Mouse (Mus musculus) urinary bladder, postnatal 14 days (tissue): ENCODE measurements around the gene Pax8.

Experiments
- DNase-seq: peaks from one replicate; pipeline ENCODE4 v3.0.0; 2021; ENCODE audit warnings: low spot score

The Pax8 gene

DNA sequence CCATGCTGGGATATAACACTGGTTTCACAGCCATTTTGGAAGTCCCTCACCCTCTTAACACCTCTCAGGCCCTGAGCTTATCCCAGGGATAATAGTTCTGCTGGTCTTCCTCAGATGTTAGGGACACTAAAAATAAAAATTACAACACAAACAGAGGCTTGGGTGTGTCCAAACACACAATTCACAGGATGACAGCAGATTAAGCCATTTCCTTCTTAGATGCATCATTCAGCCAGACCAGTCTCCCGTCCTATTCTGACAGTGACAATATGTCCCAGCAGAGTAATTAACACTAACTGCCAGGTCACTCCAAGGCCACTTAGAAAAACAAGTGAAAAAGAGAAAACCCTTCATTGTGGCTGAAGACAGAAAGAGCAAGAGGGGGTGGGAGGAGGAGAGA, 8.2 kb downstream of the Pax8 start:
- DNase-seq, result no peak

DNA sequence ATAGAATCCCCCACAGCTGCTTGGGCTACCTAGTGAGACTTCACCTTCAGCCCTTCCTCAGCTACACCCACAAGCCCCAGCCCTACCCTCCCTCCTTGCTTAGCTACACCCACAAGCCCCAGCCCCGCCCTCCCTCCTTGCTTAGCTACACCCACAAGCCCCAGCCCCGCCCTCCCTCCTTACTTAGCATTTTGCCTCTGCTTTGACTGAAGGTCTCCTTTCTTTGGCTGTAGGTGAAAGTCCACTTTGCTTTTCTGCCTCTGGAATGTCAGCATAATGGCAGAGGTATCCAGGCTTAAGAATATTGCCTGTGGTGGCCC, 14.6 kb downstream of the Pax8 start:
- no peak for DNase-seq

DNA sequence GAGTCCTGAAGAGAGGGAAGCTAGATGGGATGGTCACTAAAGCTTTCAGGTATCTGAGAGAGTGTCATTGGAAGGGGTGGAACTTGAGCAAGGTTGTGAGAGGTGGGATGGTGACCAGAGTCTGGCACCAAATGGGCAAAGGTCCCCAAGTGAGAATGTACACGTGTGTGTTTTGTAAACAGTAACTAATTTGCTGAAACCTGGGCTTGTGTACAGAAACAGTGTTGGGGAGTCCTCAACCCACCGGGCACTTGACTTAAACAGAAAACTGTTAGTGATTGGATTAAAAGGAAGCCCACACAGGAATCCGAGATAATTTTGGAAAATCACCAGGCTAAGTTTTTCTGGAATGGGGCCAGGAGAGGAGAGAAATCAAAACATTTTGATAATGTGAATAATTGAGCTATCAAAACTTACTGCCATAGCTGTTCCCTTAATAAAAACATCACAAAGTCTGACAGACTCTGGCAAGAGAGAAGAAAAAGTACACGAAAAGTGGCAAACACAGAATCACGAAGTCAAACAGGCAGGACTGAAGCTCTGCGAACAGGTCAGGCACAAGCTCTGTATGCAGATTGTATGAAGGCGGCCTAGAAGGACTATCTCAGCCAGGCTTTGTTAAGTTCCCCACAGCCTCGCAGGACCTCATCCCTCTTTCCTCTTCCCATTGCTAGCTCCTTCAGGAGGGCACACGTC, 15.1 kb downstream of the Pax8 start:
- no peak for DNase-seq

DNA sequence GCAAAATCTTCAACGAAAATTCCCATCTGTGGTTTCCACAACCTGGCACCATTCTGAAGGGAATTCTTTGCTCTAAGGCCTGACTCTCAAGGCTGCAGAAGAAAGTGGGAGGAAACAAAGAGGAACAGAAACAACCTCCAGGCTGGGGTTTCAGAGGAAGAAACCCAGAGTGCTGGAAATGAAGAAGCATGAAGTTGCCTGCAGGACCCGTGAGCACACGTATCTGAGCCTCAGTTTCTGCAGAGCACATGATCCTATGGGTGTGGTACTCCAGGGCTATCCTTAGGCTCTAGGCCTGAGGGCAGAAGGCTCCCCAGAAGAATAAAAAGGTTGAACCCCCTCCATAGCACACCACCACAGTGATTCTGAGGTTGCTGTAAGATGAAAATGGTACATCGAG, 18.6 kb downstream of the Pax8 start:
- no peak for DNase-seq

DNA sequence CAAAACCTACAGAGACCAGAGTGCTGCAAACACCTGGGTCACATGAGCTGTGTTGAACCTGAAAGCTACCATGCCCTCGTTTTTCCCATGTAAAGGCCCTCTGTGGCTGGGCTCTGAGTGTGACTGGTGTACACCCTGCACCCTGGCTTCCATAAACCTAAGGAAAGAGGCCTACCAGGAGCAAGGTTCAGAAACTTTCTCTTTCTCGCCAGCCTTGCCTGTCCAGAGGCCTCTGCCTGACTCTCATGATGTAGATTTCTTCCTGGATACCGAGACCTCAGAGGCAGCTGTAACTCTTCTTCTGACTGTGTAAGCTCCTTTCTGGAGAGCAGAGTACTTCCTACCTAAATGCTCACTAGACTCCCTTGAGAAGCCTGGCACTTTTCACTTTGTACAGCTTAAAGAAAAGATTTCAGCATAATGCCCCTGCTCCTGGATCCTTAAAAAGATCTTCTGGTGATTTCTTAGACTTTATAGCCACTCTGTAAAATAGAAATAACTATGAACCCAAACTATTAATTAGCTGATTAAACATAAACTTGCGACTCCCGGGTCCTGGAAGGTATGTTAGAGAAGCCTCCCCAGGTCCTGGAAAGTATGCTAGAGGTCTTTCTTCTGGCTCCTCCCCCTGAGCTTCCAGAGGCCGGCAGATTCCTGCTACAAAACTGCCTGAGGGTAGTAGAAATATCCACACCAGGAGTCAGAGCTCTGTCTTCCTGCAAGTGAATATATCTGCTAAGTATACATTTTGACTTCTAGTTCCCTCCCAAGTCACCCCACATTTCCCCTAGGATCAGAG, 20.1 kb downstream of the Pax8 start:
- DNase-seq, result no peak

DNA sequence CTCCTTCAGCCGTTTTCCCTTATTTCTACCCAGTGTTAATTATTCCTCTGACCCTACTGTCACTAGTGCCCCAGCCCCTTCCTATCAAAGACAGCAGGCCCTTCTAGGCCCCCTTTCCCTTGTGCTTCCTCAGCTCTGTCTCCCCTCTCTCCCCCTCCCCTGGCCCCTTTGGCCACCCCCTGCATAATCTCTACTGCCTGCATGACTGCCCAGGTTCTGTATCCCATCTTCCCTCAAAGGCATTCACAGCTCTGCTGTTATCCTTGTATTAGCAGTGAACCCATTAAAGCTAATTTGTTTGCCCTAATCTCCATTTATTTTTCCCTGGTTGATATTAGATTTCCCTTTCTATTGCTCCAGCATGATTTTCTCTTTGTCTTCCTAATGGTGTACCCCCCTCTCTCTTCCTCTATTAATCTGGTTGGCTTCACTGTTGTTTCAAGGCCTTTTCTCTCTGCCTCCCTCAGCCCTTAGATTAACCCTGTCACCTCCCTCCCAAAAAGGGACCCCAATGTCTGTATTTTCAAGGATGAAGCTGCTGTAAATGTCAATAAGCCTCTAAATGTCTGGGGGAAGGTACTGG, 20.9 kb downstream of the Pax8 start:
- no peak for DNase-seq

DNA sequence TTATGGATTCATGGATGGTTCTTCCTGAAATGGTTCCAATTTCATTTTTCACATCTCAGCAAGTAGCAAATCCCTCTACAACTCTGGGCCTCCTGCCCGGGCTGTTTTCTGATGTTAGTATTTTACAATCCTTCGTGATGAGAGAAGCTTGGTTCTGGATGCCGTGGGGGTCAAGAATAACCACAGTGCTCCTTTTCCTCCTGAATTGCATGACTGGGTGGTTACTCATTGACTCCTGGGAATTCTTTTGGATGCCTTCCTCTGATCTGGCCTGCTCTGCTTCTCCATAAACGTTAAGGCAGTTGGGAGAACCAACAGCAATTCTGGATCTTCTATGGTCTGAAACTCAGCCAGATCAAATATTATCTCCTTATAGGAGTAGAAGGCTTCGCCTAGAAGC, 22.2 kb downstream of the Pax8 start:
- peak; percentile 11 for DNase-seq

DNA sequence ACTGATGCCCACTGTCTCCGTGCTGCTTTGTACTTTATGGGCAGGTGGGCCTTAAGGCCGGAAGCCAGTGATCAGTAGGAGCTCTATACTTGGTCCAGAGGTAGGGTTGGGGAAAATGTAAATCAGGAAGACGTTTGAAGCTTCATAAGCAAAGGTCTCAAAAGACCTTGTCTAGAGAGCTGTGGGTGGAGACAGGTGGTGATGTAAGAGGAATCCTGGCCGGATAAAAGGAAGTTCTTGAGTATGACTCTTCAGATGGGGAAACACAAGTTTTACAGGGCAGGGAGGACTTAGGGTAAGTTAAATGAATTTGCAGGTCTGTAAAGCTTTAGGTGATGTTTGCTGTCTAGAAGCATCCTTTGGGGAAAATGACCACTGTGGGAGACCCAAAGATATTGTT, 26.3 kb downstream of the Pax8 start:
- DNase-seq, result no peak

DNA sequence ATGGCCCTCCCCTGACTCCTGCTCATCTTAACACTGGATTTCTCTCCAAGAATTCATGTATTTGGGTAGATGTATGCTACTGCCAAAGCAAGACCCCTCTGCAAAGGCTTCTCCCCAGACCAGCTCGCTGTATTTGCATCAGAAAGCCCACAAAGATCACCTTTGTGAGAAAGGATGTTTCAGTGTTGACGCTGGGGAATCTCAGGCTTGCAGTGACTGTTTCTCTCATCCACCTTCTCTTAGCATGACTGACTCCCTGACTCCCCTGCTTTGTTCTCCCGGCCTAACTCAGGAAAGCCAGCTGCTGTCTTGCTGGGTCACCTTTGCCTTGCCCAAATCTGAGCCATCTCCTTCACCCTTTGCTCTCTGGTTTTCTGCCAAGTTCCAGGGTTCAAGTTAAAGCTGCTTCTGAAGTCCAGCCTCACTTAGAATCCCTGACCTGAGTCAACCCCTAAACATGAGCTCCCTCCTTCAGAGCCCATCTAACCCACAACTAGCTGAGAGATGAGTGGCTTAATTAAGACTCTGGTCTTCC, 32.1 kb downstream of the Pax8 start:
- no peak for DNase-seq

DNA sequence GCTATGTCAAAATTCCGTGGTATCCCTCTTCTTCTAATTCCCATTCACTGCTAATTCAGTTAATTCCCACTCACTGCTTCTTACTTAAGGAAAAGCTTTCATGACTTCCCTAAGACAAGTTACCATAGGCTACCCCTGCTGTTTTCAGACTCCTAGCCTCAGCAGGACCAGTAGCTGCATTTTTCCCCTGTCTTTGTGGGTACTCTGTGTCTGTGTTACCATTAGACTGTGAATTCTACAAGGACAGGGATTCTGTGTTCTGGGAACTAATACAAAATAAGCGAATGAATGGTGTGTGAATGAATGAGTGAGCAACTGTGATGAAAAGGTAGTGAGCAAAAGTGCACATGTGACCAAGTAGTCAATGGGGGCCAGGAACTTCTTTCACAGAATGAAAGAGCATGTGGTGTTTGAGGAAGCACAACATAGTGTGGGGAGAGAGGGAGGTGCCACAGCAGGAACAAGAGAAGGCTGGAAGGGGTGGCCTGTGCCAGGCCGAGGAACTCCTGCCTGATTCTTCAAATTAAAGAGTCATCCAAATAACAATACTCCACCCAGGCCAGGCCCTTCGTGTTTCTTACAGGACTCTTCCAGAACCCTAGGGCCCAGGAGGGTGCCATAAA, 33.0 kb downstream of the Pax8 start:
- DNase-seq, result no peak

DNA sequence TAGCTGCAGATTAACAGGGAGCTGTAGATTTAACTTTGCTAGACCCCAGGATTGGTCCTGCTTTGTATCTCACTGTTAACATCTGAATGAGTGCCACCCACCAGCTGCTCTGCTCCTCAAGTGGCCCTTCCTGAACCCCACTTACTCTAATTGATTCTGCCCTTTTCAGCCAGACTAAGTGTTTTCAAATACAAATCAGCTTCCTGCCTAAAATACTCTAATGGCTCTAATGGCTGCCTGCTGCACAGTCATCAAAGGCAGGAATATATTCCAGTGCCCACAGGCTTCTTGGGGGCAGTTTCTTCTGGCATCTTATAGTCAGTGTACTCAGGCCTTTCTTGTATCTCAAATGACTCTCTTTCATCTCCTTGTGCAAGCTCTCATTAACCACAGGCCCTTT, 33.5 kb downstream of the Pax8 start:
- DNase-seq, result no peak

DNA sequence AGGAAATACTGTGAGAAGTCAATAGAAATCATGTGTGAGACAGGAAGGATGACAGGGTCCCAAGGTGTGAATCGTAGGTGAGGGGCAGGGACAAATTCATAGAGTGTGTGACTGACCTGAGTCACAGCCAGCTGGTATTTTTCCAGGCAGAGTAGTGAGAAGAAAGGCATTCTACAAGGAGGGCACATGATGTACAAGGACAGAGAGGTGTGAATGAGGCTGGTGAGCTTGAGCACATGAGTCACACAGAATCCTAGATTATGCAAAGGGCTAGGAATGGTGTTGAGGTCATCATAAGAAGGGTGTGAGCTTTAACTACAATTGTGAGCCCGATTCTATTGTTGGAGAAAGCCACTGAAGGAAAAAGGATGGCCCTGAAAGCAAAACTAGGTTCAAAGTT, 35.3 kb downstream of the Pax8 start:
- no peak for DNase-seq

DNA sequence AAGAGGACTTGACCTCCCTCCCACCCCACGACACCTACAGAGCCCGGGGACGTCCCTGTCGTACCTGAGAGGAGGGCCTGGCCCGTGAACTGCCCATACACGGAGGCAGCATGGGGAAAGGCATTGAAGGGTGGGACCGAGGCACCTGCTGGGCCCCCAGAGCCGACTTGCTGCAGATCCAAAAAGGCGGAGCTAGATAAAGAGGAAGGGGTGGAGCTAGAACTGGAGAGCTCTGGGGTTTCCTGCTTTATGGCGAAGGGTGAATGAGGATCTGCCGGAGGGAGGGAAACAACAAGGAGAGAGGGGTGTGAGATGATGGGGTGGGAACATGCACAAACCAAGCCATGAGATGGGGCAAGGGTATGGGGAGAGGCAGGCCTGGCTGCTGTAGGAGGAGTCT, 39.7 kb downstream of the Pax8 start:
- no peak for DNase-seq

DNA sequence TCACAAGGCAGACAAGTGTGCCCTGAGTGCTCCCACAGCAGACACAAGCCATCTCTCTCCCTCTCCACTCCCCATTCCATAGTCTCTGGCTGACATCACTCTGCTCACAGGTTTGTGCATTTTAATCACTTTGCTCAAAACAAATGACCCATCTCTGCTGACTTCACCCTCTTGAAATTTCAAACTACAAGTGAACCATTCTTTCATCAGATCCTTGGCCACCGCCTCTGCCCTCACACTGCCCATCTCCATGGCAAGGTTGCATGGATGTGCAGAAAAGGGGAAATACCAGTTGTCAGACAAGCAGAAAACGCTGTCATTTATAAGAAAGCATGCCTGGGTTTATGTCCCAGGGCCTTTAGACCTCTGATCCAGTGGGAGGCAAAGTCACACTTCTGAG, 40.7 kb downstream of the Pax8 start:
- DNase-seq, result no peak

DNA sequence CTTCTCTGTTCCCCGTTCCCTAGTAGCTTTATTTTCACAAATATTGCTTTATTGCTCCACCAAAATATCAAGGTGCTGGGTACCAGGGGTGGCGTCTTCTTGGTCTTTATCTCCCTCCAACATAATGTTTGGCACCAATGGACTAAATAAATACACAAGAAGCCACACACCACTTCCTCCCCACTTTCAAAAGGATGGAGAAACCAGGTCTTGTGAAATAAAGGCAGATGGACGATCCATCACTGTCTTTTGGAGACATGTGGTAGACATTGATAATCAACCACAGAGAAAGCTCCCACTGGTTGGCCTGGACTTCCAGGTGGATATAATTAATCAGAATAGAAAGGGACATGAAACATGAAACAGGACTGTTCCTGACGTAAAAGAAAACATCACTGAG, 45.6 kb downstream of the Pax8 start:
- DNase-seq, result no peak

DNA sequence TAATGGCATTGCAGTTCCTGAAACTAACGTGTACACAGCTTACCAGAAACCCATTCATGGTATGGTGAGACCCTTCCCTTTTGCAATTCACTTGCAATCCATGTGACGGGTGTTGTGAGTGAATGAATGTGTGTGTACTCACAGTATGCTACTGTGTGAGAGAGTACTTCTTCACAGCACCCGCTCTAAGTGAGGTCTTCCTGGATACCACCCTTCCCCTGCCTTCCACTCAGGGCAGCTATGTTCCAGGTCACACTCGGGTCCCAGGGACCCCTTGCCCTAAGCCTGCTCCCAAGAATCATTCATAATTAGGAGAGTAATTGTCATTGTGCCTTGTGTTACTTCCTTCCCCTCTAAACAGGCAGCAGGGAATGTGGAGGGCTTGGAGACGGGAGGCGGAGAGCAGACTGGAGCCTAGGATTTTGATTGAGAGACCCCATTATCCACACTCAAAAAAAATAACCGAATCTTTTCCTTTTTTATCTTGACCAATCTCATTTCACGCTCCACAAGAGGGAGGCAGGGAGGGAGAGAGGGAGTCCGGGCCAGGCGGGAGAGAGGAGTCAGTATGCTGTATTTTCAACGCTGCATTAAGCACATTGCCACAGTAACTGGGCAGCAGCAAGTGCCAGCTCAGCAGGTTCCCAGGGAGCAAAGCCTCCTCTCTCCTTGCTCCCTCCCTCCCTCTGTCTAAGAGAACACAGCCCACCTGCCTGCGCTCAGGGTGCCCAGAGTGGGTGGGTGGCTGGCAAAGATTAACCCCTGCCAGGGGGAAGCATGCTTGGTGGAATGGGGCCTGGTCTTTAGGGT, 47.3 kb downstream of the Pax8 start:
- DNase-seq, result no peak

DNA sequence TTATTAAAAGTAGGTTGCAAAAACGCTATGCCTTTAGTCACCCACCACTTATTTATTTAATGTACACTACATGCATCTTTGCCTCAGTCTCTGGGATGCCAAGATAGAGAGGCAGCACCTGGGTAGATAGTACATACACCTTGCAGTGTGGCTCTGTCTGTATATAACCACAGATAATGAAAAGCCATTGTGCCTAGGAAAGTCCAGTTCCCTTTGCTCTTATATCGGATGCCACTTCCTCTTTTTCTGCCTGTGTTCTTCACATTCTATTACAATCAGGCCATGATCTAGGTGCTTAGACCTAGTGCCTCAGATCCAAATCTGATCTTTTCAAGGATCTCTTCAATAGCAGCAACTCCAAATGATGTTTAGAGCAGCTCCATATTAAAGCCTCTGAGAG, 49.8 kb downstream of the Pax8 start:
- no peak for DNase-seq

DNA sequence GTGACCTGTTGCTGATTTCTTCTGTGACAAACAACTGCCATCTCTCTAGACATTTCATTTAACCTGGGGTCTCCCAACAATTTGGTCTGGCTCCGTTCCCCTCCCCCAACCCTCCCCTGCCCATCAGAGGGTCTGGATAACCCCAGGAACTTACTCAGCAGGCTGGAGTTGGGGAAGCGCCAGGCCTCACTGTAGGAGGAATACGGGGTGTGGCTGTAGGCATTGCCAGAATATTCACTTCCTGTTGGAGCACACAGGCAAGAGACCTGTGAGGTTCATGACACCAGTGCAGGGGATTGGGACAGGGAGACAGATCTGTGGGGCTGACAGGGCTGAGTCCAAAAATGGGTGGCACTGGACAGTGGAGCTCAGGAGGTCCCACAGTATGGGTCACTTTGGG, 52.6 kb downstream of the Pax8 start:
- DNase-seq, result peak; percentile 25

DNA sequence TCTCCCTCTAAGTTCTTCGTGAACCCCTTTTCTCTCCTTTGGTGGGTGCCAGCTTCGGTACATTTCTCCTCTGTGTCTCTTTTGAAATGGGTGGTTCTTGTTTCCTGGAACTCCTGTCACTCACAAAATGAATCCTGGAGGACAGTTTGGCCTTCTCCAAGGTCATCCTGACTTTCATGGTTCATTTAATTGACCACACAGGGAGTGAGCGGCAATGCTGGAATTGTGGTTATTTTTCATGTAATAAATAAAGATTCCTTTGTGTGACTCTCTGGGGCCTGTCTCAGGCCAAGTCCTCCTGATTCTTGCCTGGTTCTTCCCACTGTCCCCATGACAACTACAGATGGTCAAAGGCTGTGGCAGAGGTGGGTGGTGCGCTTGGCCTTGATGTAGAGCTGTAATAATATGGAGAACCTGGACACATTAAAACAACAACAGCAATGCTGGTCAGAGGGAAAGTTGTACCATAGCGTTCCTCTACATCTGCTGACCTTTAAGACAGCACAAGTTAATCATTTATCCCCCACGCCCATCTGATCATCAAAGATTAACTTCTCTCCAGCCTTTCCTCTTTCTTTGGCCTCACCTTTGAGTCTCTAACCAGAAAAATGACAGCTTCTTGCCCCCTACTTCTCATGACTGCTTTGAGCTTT, 54.1 kb downstream of the Pax8 start:
- DNase-seq, result no peak

DNA sequence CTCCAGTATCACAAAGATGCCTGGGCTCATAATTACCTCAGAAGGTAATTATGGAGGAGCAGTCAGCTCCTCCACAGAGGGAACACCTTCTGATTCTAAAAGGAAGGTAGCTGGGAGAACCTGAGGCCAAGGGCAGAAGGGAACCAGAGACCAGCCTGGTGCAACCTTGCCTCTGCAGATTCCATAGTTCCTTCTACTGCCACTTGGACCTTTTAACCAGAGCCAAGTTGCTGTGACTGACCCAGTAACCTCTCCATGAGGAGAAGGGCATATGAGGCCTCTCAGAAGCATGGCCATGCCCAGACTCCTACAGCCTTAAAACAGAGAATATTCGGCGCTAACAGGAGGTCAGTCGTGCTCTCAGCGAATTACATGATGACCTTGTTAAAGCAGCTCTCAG, 57.8 kb downstream of the Pax8 start:
- no peak for DNase-seq

DNA sequence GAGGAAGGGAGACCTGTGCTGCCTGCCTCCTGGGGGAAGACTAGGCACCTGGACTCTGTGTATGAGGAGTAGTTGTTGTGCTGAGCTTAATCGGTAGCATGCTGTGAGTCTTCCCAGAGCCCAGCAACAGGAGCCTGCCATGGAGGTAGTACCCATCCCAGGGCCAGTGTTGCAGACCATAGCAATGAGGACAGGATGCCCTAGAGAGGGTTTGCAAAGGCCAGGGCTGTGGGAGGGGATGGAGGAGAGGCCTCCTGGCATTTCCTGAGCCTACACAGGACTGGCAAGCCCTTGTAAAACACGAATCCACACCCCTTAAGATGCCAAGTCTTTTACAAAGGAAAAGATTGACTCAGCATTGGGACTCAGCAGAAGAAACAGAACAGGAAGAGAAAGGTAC, 58.3 kb downstream of the Pax8 start:
- no peak for DNase-seq

DNA sequence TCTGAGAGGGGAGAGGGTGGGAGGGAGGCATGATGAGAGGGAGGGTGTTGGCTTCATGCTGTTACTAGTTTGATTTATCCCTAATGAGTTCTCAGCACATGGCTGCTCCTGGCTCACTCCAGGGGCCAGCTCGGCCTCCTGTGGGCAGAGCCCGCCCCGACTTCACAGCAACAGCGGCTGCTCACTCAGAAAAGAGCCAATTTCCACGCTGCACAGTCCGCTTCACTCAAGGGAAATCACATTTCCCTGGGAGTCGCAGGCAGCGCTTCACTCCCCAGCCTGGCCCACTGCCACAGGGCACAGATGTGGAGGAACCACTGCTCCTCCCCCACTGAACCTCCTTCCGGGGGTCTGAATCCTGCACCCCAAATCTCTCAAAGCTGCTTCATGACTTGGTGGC, 58.7 kb downstream of the Pax8 start:
- no peak for DNase-seq
